Mouse (Mus musculus): ENCODE results near the gene Iqsec1.

Iqsec1 gene

DNA sequence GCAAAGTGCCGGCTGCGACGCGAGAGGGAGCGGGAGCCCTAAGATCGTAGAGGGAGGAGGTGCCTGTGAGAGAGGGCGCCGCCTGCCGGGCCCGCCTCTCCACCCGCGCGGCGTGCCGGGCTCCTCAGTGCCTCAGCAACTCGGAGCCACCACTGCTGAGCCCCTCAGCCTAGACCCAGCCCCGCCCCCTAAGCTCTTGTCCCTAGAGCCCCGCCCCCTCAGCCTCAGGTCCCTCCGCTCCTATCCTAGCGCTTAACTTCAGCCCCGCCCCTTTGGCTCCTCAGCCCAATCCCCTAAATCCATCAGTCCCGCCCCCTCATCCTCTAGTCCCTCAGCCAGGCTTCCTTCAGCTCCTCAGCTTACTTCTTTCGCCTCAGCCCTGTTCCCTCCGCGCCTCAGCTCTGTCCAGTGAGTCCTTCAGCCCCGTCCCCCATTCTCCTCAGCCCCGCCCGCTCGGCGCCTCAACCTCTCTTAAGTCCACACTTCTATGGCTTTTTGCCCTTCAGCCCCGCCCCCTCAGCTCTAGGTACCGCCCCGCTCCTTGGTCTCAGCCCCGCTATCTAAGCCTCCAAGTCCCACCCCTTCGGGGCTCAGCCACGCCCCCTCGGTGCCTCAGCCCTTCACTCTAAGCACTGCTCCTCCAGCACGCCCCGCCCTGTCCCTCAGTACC lies at the start of gene Iqsec1:
Iqsec1 (minus strand) TSS at position 38 of the 670 bp plus-strand sequence.
- peak; percentile 93 for DNase-seq (ENCODE audit: extremely low spot score, low spot score)

DNA sequence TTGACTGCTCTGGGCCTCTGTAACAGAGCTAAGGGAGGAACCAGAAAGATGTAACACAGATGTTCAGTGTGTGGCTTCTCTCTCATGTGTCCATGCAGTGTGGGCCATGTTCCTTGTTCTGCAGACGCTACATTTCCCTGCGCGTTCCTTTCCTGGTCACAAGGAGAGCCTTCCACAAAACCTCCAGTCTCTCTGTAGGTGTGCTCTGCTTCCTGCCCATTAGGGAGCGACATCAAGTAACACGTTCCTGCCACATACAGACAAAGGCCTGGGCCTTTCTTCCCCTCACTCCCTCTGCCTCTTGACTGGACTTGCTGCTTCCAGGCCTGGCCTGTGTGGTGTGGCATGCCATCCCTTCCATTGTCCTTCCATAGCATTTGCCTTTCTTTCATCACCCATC lies 39.8 kb upstream of the Iqsec1 start:
- DNase-seq (ENCODE audit: extremely low spot score, low spot score), result no peak

DNA sequence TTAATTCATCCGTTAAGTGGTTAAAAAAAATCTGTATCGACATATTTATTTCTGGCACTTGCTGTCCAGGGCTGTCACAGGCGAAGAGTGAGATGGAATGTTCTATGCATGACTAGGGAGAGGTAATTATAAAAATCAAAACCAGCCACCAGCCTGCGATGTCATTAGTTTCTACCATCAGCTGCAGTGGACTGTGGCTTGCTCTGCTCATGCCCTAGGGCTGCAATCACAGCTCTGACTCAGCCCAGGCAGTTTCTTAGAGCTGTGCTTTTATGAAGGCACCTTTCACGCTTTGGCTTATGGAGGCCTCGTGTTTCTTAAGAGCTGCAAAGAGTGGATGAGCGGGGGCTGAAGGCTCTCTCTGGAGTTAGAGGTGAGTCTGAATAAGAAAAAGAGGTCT lies 32.3 kb upstream of the Iqsec1 start:
- no peak for DNase-seq (ENCODE audit: extremely low spot score, low spot score)

DNA sequence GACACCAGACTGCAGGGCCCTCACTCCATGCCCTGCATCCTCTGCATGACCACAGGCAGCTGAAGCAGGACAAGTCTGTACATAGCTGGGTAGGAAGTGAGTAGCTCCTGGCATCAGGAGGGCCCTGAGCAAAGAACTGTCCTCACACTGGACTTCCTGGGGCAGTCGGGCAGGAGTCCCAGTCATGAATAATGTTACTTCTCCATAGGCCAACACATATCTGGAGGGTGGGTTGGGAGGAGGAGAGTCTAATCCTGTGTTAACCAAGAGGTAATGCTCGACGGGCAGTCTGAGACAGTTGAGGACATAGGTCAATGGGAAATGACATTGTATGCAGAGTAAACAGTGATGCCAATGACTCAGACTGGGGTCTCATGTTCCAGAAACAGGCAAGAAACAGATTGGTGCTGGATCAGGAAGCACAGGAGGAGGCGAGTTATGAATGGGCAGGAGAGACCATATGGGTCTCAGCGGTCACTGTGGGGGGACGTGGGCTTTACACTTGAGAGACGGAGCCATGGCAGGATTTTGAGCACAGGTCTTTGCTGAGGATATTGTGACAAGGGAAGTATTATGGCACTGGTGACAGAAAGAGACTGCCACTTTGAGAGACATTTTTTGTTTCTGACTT lies 28.2 kb upstream of the Iqsec1 start:
- no peak for DNase-seq (ENCODE audit: extremely low spot score, low spot score)

DNA sequence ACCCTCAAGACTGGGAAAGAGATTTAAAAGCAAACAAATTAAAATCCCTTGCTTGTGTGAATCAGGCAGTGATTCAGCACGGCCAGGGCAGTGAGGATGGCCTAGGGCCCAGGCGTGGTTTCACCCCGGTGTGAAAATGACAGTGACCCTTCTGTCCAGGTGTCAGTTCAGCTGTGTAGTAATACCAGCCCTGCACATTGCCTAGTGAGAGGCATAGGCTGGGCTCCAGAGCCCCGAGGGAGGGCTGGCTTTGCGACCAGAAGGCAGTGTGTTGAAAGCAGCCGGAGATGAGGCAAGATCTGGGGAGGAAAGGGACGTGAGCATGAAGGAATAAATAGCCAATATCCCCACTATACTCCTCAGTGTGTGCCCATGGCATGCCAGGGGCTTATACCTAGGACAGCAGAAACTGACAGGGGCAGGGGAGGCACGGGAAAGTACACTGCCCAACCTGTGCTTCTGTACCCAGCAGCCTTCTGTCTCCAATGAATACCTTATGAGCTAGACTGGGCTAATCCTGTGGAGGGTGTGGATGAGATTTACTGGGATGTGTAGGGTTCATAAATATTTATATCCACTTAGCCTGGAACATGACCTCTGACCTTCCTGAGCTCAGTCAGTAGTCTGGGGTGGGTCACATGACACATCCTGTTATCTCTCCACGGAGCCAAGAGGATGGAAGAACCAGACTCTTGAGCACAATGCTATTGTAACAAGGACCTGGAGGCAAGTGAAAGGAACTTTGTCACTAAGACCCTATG lies 25.9 kb upstream of the Iqsec1 start:
- DNase-seq (ENCODE audit: extremely low spot score, low spot score), result no peak

DNA sequence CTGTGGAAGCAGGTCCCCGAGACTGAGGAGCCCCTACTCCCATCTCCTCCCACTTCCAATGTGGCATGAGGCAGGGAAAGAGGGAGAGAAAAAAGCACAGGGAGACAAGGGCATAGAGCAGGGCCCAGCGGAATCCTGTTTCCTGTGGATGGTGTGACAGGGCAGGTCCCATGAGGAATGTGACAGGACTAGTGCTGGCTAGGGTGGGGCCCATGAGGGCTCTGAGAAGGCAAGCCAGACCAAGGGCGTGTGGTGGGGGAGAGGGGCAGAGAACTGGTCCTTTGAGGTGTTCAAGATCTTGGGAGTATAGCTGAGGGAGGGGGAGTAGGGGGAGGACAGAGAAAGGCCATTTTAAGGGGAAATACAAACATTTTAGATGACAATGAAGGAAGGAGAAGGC lies 24.0 kb upstream of the Iqsec1 start:
- DNase-seq (ENCODE audit: extremely low spot score, low spot score), result no peak

DNA sequence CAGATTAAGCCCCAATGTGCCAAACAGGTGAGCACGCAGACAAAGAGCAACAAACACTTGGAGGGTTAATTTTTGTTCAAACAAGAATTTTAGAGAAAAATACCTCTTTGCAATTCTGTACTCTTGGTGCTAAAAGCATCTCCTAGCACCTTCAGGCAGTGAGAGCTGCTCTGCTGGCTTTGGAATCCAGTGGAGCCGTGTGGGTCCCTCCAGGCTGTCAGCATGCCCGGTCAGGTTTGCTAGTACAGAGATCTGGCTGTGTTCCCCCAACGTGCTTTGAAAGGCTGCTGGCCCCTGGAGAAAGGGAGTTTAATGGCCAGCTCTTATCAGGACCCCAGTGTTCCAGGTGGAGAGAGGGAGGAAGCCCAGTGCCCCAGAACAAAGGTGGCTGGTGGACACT lies 23.1 kb upstream of the Iqsec1 start:
- DNase-seq (ENCODE audit: extremely low spot score, low spot score), result no peak

DNA sequence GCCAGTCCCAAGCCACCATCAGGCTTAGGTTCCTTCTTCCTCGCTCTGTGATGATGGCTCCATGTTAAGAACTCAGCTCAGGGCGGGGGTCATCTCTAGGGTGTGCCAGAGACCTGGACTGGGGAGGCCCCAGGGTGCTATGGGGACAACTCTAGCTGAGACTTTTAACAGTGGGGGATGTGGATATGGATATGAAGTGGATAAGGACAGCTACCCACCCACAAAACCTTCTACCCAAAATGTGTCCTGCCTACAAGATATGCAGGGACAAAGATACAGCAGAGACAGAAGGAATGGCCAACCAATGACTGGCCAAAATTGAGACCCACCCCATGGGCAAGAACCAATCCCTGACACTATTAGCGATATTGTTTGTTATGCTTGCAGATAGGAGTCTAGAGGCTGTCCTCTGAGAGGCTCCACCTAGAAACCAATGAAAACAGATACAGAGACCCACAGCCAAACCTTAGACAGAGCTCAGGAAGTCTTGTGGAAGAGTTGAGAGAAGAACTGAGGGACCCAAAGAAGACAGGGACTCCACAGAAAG lies 19.9 kb upstream of the Iqsec1 start:
- DNase-seq (ENCODE audit: extremely low spot score, low spot score), result no peak

DNA sequence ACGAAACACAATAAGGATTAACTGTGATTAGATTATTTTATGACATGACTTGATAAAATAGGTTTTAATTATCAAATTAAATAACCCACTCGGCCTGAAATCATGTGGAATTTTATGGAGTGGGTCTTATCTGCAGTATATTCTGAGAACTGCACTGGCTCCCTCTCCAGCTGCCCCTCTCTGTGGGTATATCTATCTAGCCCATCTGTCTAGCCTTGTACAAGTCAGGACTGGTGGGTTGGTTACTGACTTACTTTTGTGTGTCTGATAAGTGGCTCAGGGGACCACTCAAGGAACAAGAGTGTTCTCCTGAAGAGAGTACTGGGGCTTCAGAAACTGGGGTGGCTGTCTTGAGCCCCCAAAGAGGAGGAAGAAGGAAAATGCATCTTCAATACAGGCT lies 18.7 kb upstream of the Iqsec1 start:
- no peak for DNase-seq (ENCODE audit: extremely low spot score, low spot score)

DNA sequence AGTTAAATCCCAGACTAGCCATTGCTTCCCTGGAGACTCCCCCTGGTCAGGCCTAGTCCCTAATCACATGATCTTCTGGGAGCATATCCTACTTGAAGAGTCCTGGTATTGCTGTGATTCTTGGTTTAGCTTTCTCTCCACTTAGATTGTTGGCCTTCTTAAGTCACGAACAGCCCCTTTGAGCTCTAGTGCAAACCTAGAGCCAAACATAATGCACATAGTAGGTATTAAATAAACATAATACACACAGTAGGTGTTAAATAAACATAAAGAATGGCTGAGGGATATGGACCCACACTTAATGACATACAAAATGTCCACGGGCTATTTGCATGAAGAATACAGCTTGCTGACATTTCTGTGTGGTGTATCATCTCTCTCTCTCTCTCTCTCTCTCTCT lies 15.7 kb upstream of the Iqsec1 start:
- DNase-seq (ENCODE audit: extremely low spot score, low spot score), result no peak

DNA sequence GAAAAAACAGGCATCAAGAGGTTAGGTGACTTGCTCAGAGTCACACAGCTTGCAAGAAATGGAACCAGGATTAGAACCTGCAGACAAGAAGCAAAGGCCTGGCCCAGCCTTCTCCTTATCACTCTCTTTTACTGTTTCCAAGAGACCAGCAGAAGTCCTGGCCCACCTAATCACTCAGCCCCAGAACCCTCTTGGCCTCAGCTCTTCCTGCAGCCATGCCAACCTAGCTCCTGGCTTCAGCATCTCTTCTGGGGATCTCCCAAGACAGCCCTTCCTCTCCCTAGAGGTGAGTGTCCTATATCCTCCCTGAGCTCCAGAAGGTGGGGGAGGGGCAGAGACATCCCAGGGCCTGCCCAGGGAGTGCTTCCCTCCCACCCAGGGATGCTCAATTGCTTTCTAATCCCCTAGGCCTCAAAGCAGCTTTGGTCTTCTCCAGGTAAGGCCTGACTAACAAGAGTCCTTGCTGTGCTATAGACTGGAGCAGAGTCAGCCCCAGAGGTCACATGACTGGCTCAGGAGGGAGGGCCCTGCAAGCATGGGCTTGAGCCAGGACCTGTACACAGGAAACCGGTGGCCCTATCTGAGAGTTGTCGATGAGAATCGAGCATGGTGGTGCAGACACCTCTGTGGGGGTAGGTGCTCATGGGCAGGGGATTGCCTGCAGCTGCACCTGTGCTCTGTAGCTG lies 15.0 kb upstream of the Iqsec1 start:
- no peak for DNase-seq (ENCODE audit: extremely low spot score, low spot score)

DNA sequence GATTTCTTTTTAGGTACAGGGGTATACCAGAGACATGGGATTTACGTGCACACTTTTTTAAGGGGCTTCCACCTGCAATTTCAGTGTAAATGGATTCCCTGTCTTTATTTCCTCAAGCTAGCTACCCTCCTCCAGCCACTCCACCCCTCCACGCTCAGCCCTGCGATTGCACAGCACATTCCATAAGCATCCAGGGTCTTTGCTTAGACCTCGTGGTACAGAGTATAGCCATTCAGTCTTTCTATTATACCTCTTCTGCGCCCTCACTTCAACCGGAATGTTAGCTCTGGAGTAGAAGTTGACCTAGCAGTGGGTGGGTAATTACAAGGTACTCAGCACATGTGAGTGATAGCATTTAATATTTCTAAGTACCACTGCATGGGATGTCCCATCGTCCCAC lies 13.1 kb upstream of the Iqsec1 start:
- no peak for DNase-seq (ENCODE audit: extremely low spot score, low spot score)

DNA sequence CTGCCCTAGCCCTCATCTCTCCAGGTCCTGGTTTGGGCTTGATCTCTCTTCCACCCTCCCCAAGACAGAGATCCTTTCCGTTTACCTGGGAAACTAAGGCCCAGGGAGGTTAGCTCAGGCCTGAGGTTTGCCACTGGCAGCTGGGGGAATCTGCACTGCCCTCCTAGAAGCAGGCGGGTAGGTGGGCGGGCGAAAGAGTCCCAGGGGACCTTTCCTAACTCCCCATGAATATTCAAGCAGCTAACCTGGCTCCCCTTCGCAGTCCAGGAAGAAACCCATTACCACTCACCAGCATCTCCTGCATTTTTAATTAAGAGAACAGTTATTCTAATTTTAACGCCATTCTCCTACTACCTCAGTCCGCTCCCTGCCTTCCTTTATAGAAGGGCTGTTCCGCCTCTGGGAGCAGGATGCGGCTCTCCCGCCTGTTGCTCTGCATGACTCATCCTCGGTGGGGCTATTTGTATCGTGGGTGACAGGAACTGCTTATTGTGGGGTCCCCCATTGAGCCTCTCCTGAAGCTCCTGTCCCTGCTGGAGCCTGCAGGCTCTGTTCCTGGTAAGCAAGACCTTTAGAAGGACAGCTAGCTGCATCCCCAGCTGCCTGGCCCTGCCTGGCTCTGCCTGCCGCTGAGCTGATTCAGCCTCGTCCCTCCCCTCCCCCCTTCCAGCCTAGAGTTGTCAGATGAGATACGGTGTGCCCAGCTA lies 12.5 kb upstream of the Iqsec1 start:
- peak; percentile 32 for DNase-seq (ENCODE audit: extremely low spot score, low spot score)

DNA sequence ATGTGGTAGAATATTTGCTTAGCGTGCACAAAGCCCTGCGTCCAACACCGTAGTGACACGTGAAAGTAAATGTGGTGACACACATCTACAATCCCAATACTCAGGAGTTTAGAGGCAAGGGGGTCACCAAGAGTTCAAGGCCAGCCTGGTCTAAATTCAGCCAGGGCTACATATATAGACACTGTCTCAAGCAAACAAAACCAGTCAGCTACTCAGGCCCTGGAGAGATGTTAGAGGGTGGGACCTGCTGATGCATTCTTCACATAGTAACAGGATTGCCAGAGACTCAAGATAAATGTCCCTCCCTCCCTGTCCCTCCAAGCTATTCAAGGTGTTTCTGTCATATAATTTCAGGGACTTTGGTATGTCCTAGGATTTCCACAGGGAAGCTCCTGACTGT lies 10.7 kb upstream of the Iqsec1 start:
- no peak for DNase-seq (ENCODE audit: extremely low spot score, low spot score)

DNA sequence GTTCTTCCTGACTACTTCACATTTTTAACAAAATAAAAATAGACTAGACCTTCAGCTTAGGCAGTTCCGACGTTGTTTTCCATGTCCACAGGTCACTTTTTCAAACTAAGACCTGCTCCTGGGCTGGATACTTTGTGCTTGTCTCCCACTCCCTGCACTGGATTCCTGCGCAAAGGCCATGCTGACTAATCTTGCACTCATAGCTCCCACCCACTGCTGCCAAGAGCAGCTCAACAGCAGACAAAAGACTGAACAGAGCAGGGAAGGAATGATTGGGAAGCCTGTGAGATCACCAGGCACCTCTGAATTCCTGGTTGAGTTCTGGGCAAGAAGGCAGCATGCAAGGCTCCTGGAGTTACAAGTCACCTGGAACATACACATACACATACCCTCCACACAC lies 8.5 kb upstream of the Iqsec1 start:
- DNase-seq (ENCODE audit: extremely low spot score, low spot score), result no peak

DNA sequence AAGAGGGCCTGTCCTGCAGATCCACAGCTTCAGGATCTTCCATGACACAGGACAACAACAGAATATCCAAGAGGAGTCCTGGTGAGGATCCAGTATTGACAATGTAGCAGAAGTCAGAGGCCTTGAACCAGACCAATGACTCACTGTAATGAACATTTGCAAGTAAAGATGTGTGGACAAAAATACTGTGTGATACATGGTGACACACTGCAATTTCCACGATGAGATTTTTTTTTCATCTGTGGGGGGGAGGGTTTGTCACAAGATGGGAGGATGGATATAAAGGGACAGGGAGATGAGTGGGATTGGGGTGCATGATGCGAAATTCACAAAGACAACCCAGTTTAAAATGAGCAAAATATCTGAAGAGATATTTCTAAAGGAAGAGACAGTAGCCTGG lies 7.7 kb upstream of the Iqsec1 start:
- no peak for DNase-seq (ENCODE audit: extremely low spot score, low spot score)

DNA sequence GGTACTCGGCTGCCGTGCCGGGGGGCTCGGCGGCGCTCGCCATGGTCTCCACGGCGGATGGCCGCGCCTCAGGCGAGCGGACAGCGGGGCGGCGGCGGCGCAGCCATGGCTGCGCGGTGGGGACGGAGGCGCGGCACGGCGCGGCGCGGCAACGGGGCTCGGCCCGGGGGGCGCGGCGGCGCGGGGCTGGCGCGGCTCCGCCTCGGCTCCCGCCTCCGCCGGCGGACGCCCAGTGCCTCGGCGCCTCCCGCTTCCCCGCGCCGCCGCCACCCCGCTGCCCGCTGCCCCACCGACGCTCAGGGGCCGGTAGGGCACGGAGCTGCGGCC lies 223 bp downstream of the Iqsec1 start:
- no peak for DNase-seq (ENCODE audit: extremely low spot score, low spot score)

DNA sequence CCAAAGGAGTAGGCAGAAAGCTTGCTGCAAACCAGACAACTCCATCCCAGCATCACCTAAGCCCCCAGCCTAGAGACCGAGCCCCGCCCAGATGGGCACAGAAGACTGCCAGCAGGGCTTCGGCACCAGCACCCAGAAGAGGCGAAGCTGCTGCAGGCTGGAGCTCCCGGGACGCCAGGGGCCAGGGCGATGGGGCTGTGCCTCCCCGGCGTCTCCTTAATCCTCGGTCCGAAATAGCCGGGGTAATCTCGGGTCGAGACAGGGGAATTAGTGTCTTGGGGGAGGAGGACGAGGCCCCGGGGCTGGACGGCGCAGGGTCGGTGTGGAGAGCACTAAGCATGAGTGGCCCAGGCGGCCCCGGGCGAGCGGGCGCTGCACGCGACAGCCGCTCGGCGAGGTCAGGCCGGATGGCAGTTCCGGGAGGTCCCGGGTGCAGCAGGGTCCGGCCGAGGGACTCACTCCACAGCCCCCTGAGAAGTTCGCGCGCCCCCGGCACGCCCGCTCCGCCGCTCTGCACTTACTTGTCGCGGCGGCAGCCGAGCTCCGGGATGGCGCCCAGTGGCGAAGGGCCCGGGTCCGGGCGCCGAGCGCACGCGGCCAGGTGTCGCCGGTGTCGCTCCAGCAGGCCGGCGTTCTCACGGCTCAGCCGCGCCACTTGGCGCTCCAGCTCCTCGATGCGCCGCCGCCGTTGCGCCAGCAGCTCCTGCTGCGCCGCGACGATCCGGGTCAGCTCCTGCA lies 755 bp downstream of the Iqsec1 start:
- DNase-seq (ENCODE audit: extremely low spot score, low spot score), result peak; percentile 73

DNA sequence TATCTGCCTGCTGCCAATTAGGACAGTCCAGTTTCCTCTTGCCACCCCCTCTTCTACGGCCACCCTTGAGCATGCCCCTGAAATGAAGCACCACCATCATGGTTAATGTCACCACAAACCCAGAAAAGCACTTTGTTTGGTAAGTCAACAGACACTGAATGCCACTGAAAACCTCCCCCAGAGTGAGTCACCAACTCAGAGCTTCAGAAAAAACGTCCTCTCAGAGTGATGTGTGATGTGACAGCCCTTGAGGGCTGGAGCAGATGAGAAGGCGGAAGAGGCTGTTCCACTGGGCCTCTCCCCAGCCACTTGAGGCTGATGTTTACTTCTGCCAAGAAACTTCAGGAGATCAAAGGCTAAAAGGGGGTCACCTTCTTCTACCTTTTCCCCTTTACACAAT lies 4.4 kb downstream of the Iqsec1 start:
- DNase-seq (ENCODE audit: extremely low spot score, low spot score), result no peak

DNA sequence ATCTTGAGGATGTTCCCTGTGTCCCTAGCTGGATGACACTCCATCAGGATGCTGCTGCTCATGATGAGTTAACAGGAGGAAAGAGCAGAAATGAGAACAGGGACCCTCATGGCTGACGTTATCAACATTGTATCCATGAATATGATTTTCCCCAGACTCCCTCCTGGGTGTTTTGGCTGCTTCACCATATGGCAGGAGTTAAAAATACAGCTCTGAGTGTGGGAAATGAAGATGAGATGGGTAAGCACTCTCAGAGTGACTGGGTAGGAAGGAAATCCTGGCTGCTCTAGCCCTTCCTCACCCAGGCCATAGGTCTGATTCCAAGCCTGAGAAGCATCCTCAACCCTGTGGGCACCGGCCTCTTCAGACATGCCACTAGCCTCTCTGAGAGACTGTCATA lies 14.2 kb downstream of the Iqsec1 start:
- no peak for DNase-seq (ENCODE audit: extremely low spot score, low spot score)
